Mouse (Mus musculus) embryo, embryonic 11.5 days (tissue): ENCODE measurements at regions not wholly inside any gene's neighbourhood (a gene's known extent, or its start where the extent isn't known, plus 50 kb on each side); places are given as distances from the start of the nearest gene placed in this dataset.

Experiments used
- DNase-seq: peaks from one replicate; pipeline ENCODE4 v3.0.0-alpha.2; 2012; ENCODE audit warnings: low read depth, low spot score

GRCm38 (mm10) chr1:120883632-120884031, 281.4 kb downstream of the En1 start:
- no peak for DNase-seq

- DNase-seq, result peak; percentile 17
Measured at GRCm38 (mm10) chr1:120910801-120911200, 308.6 kb downstream of the En1 start.

GRCm38 (mm10) chr1:120911962-120912670, 309.9 kb downstream of the En1 start:
- no peak for DNase-seq

- no peak for DNase-seq
Measured at GRCm38 (mm10) chr1:120921540-120921939, 319.3 kb downstream of the En1 start.

- no peak for DNase-seq
Measured at GRCm38 (mm10) chr1:120925271-120925670, 323.1 kb downstream of the En1 start.

GRCm38 (mm10) chr1:120930141-120930540, 327.9 kb downstream of the En1 start:
- DNase-seq, result no peak

- no peak for DNase-seq
Measured at GRCm38 (mm10) chr1:120935321-120935720, 333.1 kb downstream of the En1 start.

- DNase-seq, result no peak
Measured at GRCm38 (mm10) chr1:120943711-120944110, 341.5 kb downstream of the En1 start.

GRCm38 (mm10) chr1:120946349-120946748, 344.1 kb downstream of the En1 start:
- no peak for DNase-seq

- DNase-seq, result no peak
Measured at GRCm38 (mm10) chr1:120961235-120961634, 359.0 kb downstream of the En1 start.

GRCm38 (mm10) chr1:120961984-120962383, 359.8 kb downstream of the En1 start:
- DNase-seq, result peak; percentile 32

GRCm38 (mm10) chr1:120963477-120964178, 361.4 kb downstream of the En1 start:
- DNase-seq, result no peak

- DNase-seq, result no peak
Measured at GRCm38 (mm10) chr1:120964179-120964517, 361.9 kb downstream of the En1 start.

- DNase-seq, result no peak
Measured at GRCm38 (mm10) chr1:120966132-120966531, 363.9 kb downstream of the En1 start.

- DNase-seq, result no peak
Measured at GRCm38 (mm10) chr1:120974661-120975060, 357.7 kb downstream of the Insig2 start.

- no peak for DNase-seq
Measured at GRCm38 (mm10) chr1:121004535-121004934, 327.9 kb downstream of the Insig2 start.

GRCm38 (mm10) chr1:121005198-121005597, 327.2 kb downstream of the Insig2 start:
- no peak for DNase-seq

- no peak for DNase-seq
Measured at GRCm38 (mm10) chr1:121012126-121012525, 320.3 kb downstream of the Insig2 start.

- DNase-seq, result no peak
Measured at GRCm38 (mm10) chr1:121013839-121014503, 318.4 kb downstream of the Insig2 start.

- no peak for DNase-seq
Measured at GRCm38 (mm10) chr1:121029375-121029774, 303.0 kb downstream of the Insig2 start.

- DNase-seq, result no peak
Measured at GRCm38 (mm10) chr1:121034761-121035393, 297.5 kb downstream of the Insig2 start.

GRCm38 (mm10) chr1:121046581-121046980, 285.8 kb downstream of the Insig2 start:
- DNase-seq, result no peak
